Mouse (Mus musculus) ovary, postnatal 14 days (tissue): ENCODE results near the gene Bckdha.

Source experiments
- DNase-seq: peaks from one replicate; pipeline ENCODE4 v3.0.0; 2022; ENCODE audit warnings: low spot score

Gene Bckdha

GRCm38 (mm10) chr7:25644631-25645030 lies 14.2 kb downstream of the Bckdha start:
- DNase-seq, result no peak

- no peak for DNase-seq
These were observed 14.6 kb downstream of the Bckdha start for GRCm38 (mm10) chr7:25644136-25644535.

GRCm38 (mm10) chr7:25639754-25640153 lies 19.0 kb downstream of the Bckdha start:
- DNase-seq, result no peak

- no peak for DNase-seq
These were observed 21.7 kb downstream of the Bckdha start for GRCm38 (mm10) chr7:25637099-25637498.

GRCm38 (mm10) chr7:25636373-25636772 lies 22.4 kb downstream of the Bckdha start:
- no peak for DNase-seq

GRCm38 (mm10) chr7:25632679-25633078 lies 26.1 kb downstream of the Bckdha start:
- DNase-seq, result no peak

- no peak for DNase-seq
These were observed 30.5 kb downstream of the Bckdha start for GRCm38 (mm10) chr7:25628323-25628620.

- peak; percentile 46 for DNase-seq
These were observed 31.1 kb downstream of the Bckdha start for GRCm38 (mm10) chr7:25627431-25628322.

GRCm38 (mm10) chr7:25626509-25627430 lies 32.0 kb downstream of the Bckdha start, which contains the start of gene B3gnt8:
Gene B3gnt8 (plus strand): TSS chr7:25626654.
- DNase-seq, result no peak

GRCm38 (mm10) chr7:25625594-25626250 lies 33.1 kb downstream of the Bckdha start:
- no peak for DNase-seq

GRCm38 (mm10) chr7:25624851-25625250 lies 33.9 kb downstream of the Bckdha start:
- DNase-seq, result no peak

GRCm38 (mm10) chr7:25623857-25624370 lies 34.9 kb downstream of the Bckdha start:
- DNase-seq, result no peak

- no peak for DNase-seq
These were observed 38.0 kb downstream of the Bckdha start for GRCm38 (mm10) chr7:25620751-25621150.

GRCm38 (mm10) chr7:25620101-25620500 lies 38.7 kb downstream of the Bckdha start:
- DNase-seq, result no peak

GRCm38 (mm10) chr7:25619722-25619991 lies 39.1 kb downstream of the Bckdha start:
- no peak for DNase-seq

GRCm38 (mm10) chr7:25618865-25619721 lies 39.7 kb downstream of the Bckdha start, which contains the start of gene Dmac2:
Gene Dmac2 (plus strand): TSS chr7:25619414.
- peak; percentile 83 for DNase-seq

GRCm38 (mm10) chr7:25617376-25618160 lies 41.2 kb downstream of the Bckdha start:
- no peak for DNase-seq

- no peak for DNase-seq
These were observed 43.1 kb downstream of the Bckdha start, which contains the start of gene Erich4 for GRCm38 (mm10) chr7:25615706-25616011. Gene Erich4 (minus strand): TSS chr7:25615892.

GRCm38 (mm10) chr7:25614831-25615705 lies 43.7 kb downstream of the Bckdha start:
- no peak for DNase-seq

GRCm38 (mm10) chr7:25614086-25614485 lies 44.7 kb downstream of the Bckdha start:
- DNase-seq, result no peak
